Mouse (Mus musculus) heart, embryonic 16.5 days (tissue): Measurements from ENCODE around the gene Frmpd3. TPM values are rescaled to one million over a fixed set of nuclear protein-coding genes. Genes with fewer than 3 reads are reported as not detected.

Experiments used
- microRNA counts: library from miRNA; unstranded; fragments of <30 nt; microRNA quantifications from one replicate; lab custom pipeline; 2016
- microRNA-seq: library from miRNA; unstranded; fragments of <30 nt; microRNA quantifications from one replicate; pipeline ENCODE4, GENCODE M21; 2017
- polyA plus RNA-seq: library from polyadenylated mRNA; unstranded; fragments of >200 nt; fragmentation: Nextera tagmentation; extraction: Ambion mirVana; gene quantifications from 2 replicates; pipeline ENCODE4 v1.2.1, GENCODE M21; 2015

Frmpd3 gene
- polyA plus RNA-seq, 1 experiment from 2014 or later, result 0.16 TPM

MicroRNAs encoded within 50 kb of the gene (microRNA counts, 519-probe panel; counts per million panel counts)
- microRNA mmu-miR-3475 (lab: Ali Mortazavi, UCI), result 2,259 counts per million, percentile 42 among the panel's probes with 10 or more counts

Small RNAs within 50 kb of the gene (microRNA-seq; reads per million reads assigned to microRNA genes)
- 8.6 reads per million, percentile 25 among the genes with 10 or more reads in this experiment for gene Mir3475

Other genes starting within 250 kb of the Frmpd3 start
- 48.7 and 57.4 TPM in 2 replicates for gene Prps1, start 114.3 kb downstream of the Frmpd3 start, polyA plus RNA-seq